Mouse (Mus musculus) liver, postnatal 0 days (tissue): ENCODE data around the gene Tango6.

Experiments used
- CTCF ChIP-seq: sonication (generic); IDR thresholded peaks from 2 replicates; pipeline ENCODE4 v1.5.1; 2016; ENCODE audit warnings: antibody characterized with exemption, low read depth
- EP300 ChIP-seq: IDR thresholded peaks from 2 replicates; pipeline ENCODE4 v1.6.1; 2016; ENCODE audit warnings: antibody characterized with exemption, low read depth, mild to moderate bottlenecking

GRCm38 (mm10) chr8:106710002-106710401 is 27.1 kb downstream of the Tango6 start:
- no peak for TF ChIP-seq CTCF
- no peak for TF ChIP-seq EP300
